Mouse (Mus musculus): Measurements from ENCODE around the gene Castor1. TPM values are rescaled to one million over a fixed set of nuclear protein-coding genes. Genes with fewer than 3 reads are reported as not detected.

Castor1 gene
- total RNA-seq, 2 experiments from 2014 or later = 6.3 to 9.1 TPM

- DNase-seq (ENCODE audit: low spot score in 2 of 2) = no peak
These were observed 12.1 kb upstream of the Castor1 start for GRCm38 (mm10) chr11:4205951-4206350.

- no peak for DNase-seq (ENCODE audit: low spot score in 2 of 2)
These were observed 11.5 kb upstream of the Castor1 start for GRCm38 (mm10) chr11:4206563-4206962.

- no peak for DNase-seq (ENCODE audit: low spot score in 2 of 2)
These were observed 10.4 kb upstream of the Castor1 start for GRCm38 (mm10) chr11:4207655-4208054.

- DNase-seq (ENCODE audit: low spot score in 2 of 2) = no peak
These were observed 8.5 kb upstream of the Castor1 start for GRCm38 (mm10) chr11:4209556-4209955.

GRCm38 (mm10) chr11:4210786-4211185, 7.2 kb upstream of the Castor1 start:
- no peak for DNase-seq (ENCODE audit: low spot score in 2 of 2)

GRCm38 (mm10) chr11:4213107-4213506, 4.9 kb upstream of the Castor1 start:
- no peak for DNase-seq (ENCODE audit: low spot score in 2 of 2)

- no peak for DNase-seq (ENCODE audit: low spot score in 2 of 2)
These were observed 3.5 kb upstream of the Castor1 start for GRCm38 (mm10) chr11:4214572-4214971.

GRCm38 (mm10) chr11:4215061-4215460, 3.0 kb upstream of the Castor1 start:
- DNase-seq (ENCODE audit: low spot score in 2 of 2) = no peak

- DNase-seq (ENCODE audit: low spot score in 2 of 2) = peak in 1 of 2 experiments; percentile 23
These were observed 1.6 kb upstream of the Castor1 start for GRCm38 (mm10) chr11:4216248-4217000.

- no peak for DNase-seq (ENCODE audit: low spot score in 2 of 2)
These were observed 612 bp downstream of the Castor1 start for GRCm38 (mm10) chr11:4218637-4219036.

GRCm38 (mm10) chr11:4219317-4219751, 1.3 kb downstream of the Castor1 start:
- peak; percentile 65 to 80 for DNase-seq (ENCODE audit: low spot score in 2 of 2)

GRCm38 (mm10) chr11:4219908-4220307, 1.9 kb downstream of the Castor1 start:
- DNase-seq (ENCODE audit: low spot score in 2 of 2) = no peak

- peak; percentile 64 to 71 for DNase-seq (ENCODE audit: low spot score in 2 of 2)
These were observed 2.7 kb downstream of the Castor1 start for GRCm38 (mm10) chr11:4220443-4221400.

GRCm38 (mm10) chr11:4222046-4222950, 4.3 kb downstream of the Castor1 start:
- DNase-seq (ENCODE audit: low spot score in 2 of 2) = no peak

GRCm38 (mm10) chr11:4223393-4224188, 5.6 kb downstream of the Castor1 start:
- DNase-seq (ENCODE audit: low spot score in 2 of 2) = no peak

- no peak for DNase-seq (ENCODE audit: low spot score in 2 of 2)
These were observed 6.2 kb downstream of the Castor1 start for GRCm38 (mm10) chr11:4224223-4224622.

GRCm38 (mm10) chr11:4226569-4227325, 8.7 kb downstream of the Castor1 start:
- DNase-seq (ENCODE audit: low spot score in 2 of 2) = no peak

- peak in 1 of 2 experiments; percentile 36 for DNase-seq (ENCODE audit: low spot score in 2 of 2)
These were observed 10.4 kb downstream of the Castor1 start for GRCm38 (mm10) chr11:4228463-4228862.

- DNase-seq (ENCODE audit: low spot score in 2 of 2) = no peak
These were observed 11.8 kb downstream of the Castor1 start for GRCm38 (mm10) chr11:4229841-4230240.

Measured in layer of hippocampus, postnatal 14 days (tissue).